Mouse (Mus musculus): Measurements from ENCODE around the gene Slc25a44. TPM values are rescaled to one million over a fixed set of nuclear protein-coding genes. Genes with fewer than 3 reads are reported as not detected.

Gene Slc25a44
- 3.3 and 9.8 TPM in 2 replicates for polyA plus RNA-seq (2012; ENCODE audit: low replicate concordance)

GRCm38 (mm10) chr3:88424605-88425329 is at the start of gene Slc25a44:
Gene Slc25a44, minus strand, starts transcription at chr3:88425139.

GRCm38 (mm10) chr3:88460983-88461696 is 36.2 kb upstream of the Slc25a44 start, which contains the start of gene Sema4a:
Gene Sema4a, minus strand, starts transcription at chr3:88461182.

GRCm38 (mm10) chr3:88409741-88410644 is 14.9 kb downstream of the Slc25a44 start, which contains the start of gene Pmf1:
Gene Pmf1, minus strand, starts transcription at chr3:88410331.

GRCm38 (mm10) chr3:88384364-88384763 is 40.6 kb downstream of the Slc25a44 start, which contains the start of gene Bglap:
Gene Bglap, minus strand, starts transcription at chr3:88384464.

GRCm38 (mm10) chr3:88378599-88378998 is 46.3 kb downstream of the Slc25a44 start, which contains the start of gene Bglap2:
Gene Bglap2, minus strand, starts transcription at chr3:88378699.

GRCm38 (mm10) chr3:88372643-88373042 is 52.3 kb downstream of the Slc25a44 start, which contains the start of gene Bglap3:
Gene Bglap3, minus strand, starts transcription at chr3:88372743.

GRCm38 (mm10) chr3:88364337-88364736 is 60.6 kb downstream of the Slc25a44 start, which contains the start of gene Paqr6:
Gene Paqr6, plus strand, starts transcription at chr3:88364584.

Other genes with a start within 250 kb of the Slc25a44 start
- 0.09 TPM in 2 replicates for gene Rhbg, start 170.4 kb downstream of the Slc25a44 start, polyA plus RNA-seq (2012; ENCODE audit: low replicate concordance)
- gene Gm38392, start 137.9 kb downstream of the Slc25a44 start, polyA plus RNA-seq (2012; ENCODE audit: low replicate concordance), result not detected in 2 replicates
- 1.1 and 1.4 TPM in 2 replicates for gene Tsacc, start 128.1 kb downstream of the Slc25a44 start, polyA plus RNA-seq (2012; ENCODE audit: low replicate concordance)
- gene Cct3, start 128.0 kb downstream of the Slc25a44 start, polyA plus RNA-seq (2012; ENCODE audit: low replicate concordance), result 4.2 and 11.7 TPM in 2 replicates
- 28.3 and 133 TPM in 2 replicates for gene Glmp, start 100.1 kb downstream of the Slc25a44 start, polyA plus RNA-seq (2012; ENCODE audit: low replicate concordance)
- gene Tmem79, start 89.0 kb downstream of the Slc25a44 start, polyA plus RNA-seq (2012; ENCODE audit: low replicate concordance), result 0.81 and 2.4 TPM in 2 replicates
- 67.3 and 68.3 TPM in 2 replicates for gene Smg5, start 88.9 kb downstream of the Slc25a44 start, polyA plus RNA-seq (2012; ENCODE audit: low replicate concordance)
- gene Paqr6, start 60.6 kb downstream of the Slc25a44 start, polyA plus RNA-seq (2012; ENCODE audit: low replicate concordance), result 0.22 TPM in 1 of 2 replicates, not detected in the other
- gene Bglap3, start 52.4 kb downstream of the Slc25a44 start, polyA plus RNA-seq (2012; ENCODE audit: low replicate concordance), result not detected in 2 replicates
- gene Bglap2, start 46.4 kb downstream of the Slc25a44 start, polyA plus RNA-seq (2012; ENCODE audit: low replicate concordance), result not detected in 2 replicates
- gene Bglap, start 40.7 kb downstream of the Slc25a44 start, polyA plus RNA-seq (2012; ENCODE audit: low replicate concordance), result not detected in 2 replicates
- 86.8 and 96.4 TPM in 2 replicates for gene Pmf1, start 14.8 kb downstream of the Slc25a44 start, polyA plus RNA-seq (2012; ENCODE audit: low replicate concordance)
- 87.8 and 314 TPM in 2 replicates for gene Sema4a, start 36.0 kb upstream of the Slc25a44 start, polyA plus RNA-seq (2012; ENCODE audit: low replicate concordance)
- gene Lmna, start 84.8 kb upstream of the Slc25a44 start, polyA plus RNA-seq (2012; ENCODE audit: low replicate concordance), result 37.6 and 43.2 TPM in 2 replicates
- gene Mex3a, start 107.3 kb upstream of the Slc25a44 start, polyA plus RNA-seq (2012; ENCODE audit: low replicate concordance), result 1.2 and 1.6 TPM in 2 replicates
- 0.21 TPM in 1 of 2 replicates, not detected in the other for gene Rab25, start 123.2 kb upstream of the Slc25a44 start, polyA plus RNA-seq (2012; ENCODE audit: low replicate concordance)
- gene Lamtor2, start 127.9 kb upstream of the Slc25a44 start, polyA plus RNA-seq (2012; ENCODE audit: low replicate concordance), result 34.9 and 125 TPM in 2 replicates
- 40.8 and 50.4 TPM in 2 replicates for gene Ubqln4, start 128.6 kb upstream of the Slc25a44 start, polyA plus RNA-seq (2012; ENCODE audit: low replicate concordance)
- 19.9 and 162 TPM in 2 replicates for gene Ssr2, start 150.7 kb upstream of the Slc25a44 start, polyA plus RNA-seq (2012; ENCODE audit: low replicate concordance)
- gene Arhgef2, start 180.8 kb upstream of the Slc25a44 start, polyA plus RNA-seq (2012; ENCODE audit: low replicate concordance), result 309 and 746 TPM in 2 replicates
- gene Rxfp4, start 228.0 kb upstream of the Slc25a44 start, polyA plus RNA-seq (2012; ENCODE audit: low replicate concordance), result not detected in 2 replicates